Mouse (Mus musculus) forebrain, embryonic 13.5 days (tissue): Measurements from ENCODE around the gene Astn1. TPM values are rescaled to one million over a fixed set of nuclear protein-coding genes. Genes with fewer than 3 reads are reported as not detected.

ENCODE experiments used
- ATAC-seq: fragments of 200-750 bp; cut with Nextera tagmentation; 2 replicates; pipeline ENCODE4 v1.8.0; 2017
- H3K27ac ChIP-seq: fragments of 300-500 bp; sonication (generic); 2 replicates; pipeline ENCODE4 v1.5.1; 2015; ENCODE audit warnings: inconsistent platforms, mild to moderate bottlenecking, moderate library complexity
- H3K27me3 ChIP-seq: fragments of 300-500 bp; sonication (generic); 2 replicates; pipeline ENCODE4 v1.6.1; 2015; ENCODE audit warnings: mild to moderate bottlenecking, inconsistent platforms
- H3K36me3 ChIP-seq: fragments of 300-500 bp; sonication (generic); 2 replicates; pipeline ENCODE4 v1.6.1; 2015; ENCODE audit warnings: mild to moderate bottlenecking, inconsistent platforms; ENCODE audit not compliant: poor library complexity, severe bottlenecking
- H3K4me1 ChIP-seq: fragments of 300-500 bp; sonication (generic); 2 replicates; pipeline ENCODE4 v1.6.1; 2015; ENCODE audit warnings: inconsistent platforms
- H3K4me2 ChIP-seq: fragments of 300-500 bp; sonication (generic); 2 replicates; pipeline ENCODE4 v1.6.1; 2015; ENCODE audit warnings: inconsistent platforms, mild to moderate bottlenecking, moderate library complexity
- H3K4me3 ChIP-seq: fragments of 300-500 bp; sonication (generic); 2 replicates; pipeline ENCODE4 v1.5.1; 2015; ENCODE audit warnings: mild to moderate bottlenecking, inconsistent platforms
- H3K9ac ChIP-seq: fragments of 300-500 bp; sonication (generic); 2 replicates; pipeline ENCODE4 v1.6.1; 2015; ENCODE audit warnings: mild to moderate bottlenecking, inconsistent platforms
- H3K9me3 ChIP-seq: fragments of 300-500 bp; sonication (generic); replicated peaks from 2 replicates; pipeline ENCODE4 v1.6.1; 2016; ENCODE audit warnings: inconsistent platforms
- WGBS: fragments of 180-500 bp; shearing (Covaris S2); methylation state at CpG from one replicate; pipeline ENCODE4 v1.1.7; 2015; 5-methylcytosine and 5-hydroxymethylcytosine counted together
- polyA plus RNA-seq: library from polyadenylated mRNA; unstranded; fragments of >200 nt; fragmentation: Nextera tagmentation; extraction: Ambion mirVana; gene quantifications from 2 replicates; pipeline ENCODE4 v1.2.1, GENCODE M21; 2015

The Astn1 gene
- polyA plus RNA-seq, 1 experiment from 2014 or later: 24.7 TPM

DNA sequence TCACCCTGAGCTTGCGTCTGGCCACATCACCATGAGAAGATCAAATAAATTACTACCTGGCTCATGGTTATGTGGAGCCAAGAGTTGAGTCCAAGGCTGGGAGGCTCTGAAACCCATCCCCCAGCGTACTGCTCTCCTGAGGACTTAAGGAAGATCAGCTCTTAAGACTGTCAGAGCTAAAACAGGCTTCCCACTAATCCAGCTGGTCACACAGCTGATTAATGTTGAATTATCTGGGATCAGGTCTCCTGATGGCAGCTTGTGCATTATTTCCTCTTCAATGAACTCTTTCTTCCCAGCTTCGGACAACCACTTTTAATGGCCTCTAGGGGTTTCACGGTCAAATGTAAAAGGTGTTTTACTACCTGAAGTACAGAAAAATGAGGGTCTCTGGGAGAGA is 184.4 kb downstream of the Astn1 start:
- Histone ChIP-seq H3K4me3 (no peak overlapping the region), H3K27me3 (no peaks in the 10 kb centered on the region), H3K4me1 (peaks cover 28% of the 10 kb centered on the region), H3K9me3 (no peaks in the 10 kb centered on the region), H3K9ac (no peak overlapping the region), H3K4me2 (no peak overlapping the region), H3K36me3 (peaks cover 12% of the 10 kb centered on the region; the same call in 1 of the 2 replicates), H3K27ac (no peak overlapping the region)
- WGBS: 17% methylated on average over 4 of the region's 4 CpGs
- peak; percentile 20; the same call in 1 of the 2 replicates for ATAC-seq

DNA sequence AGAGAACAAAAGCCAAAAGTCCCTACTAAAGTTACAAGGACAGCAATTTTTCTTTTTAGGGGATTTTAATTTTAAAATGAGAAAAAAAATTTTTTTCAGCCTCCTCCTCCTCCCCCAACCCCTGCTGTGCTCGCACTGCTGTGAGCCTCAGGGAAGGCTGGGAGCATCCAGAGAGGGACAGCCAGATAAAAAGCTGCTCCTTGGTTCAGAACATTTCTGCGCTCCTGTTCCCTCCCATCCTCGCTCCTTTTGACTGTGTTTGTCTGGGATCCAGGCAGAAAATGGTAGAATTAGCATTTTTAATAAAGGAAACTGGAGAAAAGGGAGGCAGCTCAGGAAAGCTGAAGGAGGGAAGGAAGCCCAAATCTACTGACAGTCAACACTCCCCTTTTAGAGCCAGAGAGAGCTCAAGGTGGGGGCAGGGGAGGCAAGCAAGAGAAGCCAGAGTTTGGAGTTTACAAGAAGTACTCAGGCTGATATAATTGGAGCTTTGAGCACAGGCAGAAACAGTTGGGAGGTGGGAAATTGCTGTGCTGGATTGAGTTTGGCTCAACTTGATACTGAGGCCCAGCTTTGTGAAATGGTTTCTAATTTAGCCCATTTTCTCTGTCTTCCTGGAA is 185.6 kb downstream of the Astn1 start:
- WGBS: 0% methylated on average over 3 of the region's 3 CpGs
- peak; percentile 83 for ATAC-seq
- Histone ChIP-seq H3K9me3 (no peaks in the 10 kb centered on the region), H3K27me3 (no peaks in the 10 kb centered on the region), H3K27ac (peak overlapping the region; percentile 83), H3K4me2 (peak overlapping the region; percentile 27), H3K9ac (no peak overlapping the region), H3K4me3 (no peak overlapping the region), H3K36me3 (peaks cover 5% of the 10 kb centered on the region; the same call in 1 of the 2 replicates), H3K4me1 (peaks cover 38% of the 10 kb centered on the region)

DNA sequence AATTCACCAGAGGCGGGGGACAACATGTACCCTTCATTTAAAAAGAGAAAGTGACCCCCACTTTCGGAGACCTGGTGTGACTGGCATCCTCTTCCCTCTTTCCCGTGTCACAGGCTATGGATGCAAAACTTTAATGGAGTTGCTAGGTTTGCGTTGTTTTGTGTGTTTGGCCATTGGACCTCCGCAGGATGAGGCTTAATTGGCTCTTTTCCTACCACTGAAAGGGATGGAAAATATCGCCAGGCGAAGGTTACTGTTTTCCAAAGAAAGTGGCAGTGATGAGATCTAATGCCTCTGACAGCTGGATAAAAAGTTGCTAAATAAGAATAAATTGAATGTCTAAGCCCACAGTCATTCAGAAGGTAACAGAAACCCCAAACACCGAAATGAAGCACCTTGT is 186.2 kb downstream of the Astn1 start:
- Histone ChIP-seq H3K27ac (peak overlapping the region; percentile 83), H3K4me2 (peak overlapping the region; percentile 27), H3K36me3 (peaks cover 5% of the 10 kb centered on the region; the same call in 1 of the 2 replicates), H3K4me3 (no peak overlapping the region), H3K27me3 (no peaks in the 10 kb centered on the region), H3K9ac (no peak overlapping the region), H3K4me1 (peaks cover 44% of the 10 kb centered on the region), H3K9me3 (no peaks in the 10 kb centered on the region)
- ATAC-seq: peak; percentile 19
- 25% methylated on average over 8 of the region's 8 CpGs for WGBS

DNA sequence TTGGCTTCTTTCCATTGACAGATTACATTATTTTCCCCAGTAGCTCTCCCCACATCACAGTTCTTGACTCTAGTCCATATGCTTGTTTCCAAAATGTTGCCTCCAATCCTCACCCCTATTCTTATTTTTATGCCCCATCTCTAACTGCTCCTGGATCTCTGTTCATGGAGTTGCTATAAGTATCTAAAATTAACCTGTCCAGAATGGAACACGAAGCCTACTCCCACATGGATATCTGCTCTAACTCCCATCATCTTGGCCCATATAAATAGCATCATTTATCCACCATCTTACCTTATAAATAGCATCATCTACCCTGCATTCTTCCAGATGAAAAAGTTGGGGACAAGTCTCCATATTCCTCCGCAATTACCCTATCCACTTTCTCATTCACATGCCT is 187.5 kb downstream of the Astn1 start:
- no peak for ATAC-seq
- H3K4me1 ChIP-seq: peaks cover 57% of the 10 kb centered on the region
- WGBS: 93% methylated on average over 2 of the region's 2 CpGs
- H3K27me3 ChIP-seq: no peaks in the 10 kb centered on the region
- H3K36me3 ChIP-seq: peaks cover 5% of the 10 kb centered on the region; the same call in 1 of the 2 replicates
- H3K27ac ChIP-seq: no peak overlapping the region
- H3K4me2 ChIP-seq: no peak overlapping the region
- no peaks in the 10 kb centered on the region for H3K9me3 ChIP-seq
- no peak overlapping the region for H3K9ac ChIP-seq
- no peak overlapping the region for H3K4me3 ChIP-seq

DNA sequence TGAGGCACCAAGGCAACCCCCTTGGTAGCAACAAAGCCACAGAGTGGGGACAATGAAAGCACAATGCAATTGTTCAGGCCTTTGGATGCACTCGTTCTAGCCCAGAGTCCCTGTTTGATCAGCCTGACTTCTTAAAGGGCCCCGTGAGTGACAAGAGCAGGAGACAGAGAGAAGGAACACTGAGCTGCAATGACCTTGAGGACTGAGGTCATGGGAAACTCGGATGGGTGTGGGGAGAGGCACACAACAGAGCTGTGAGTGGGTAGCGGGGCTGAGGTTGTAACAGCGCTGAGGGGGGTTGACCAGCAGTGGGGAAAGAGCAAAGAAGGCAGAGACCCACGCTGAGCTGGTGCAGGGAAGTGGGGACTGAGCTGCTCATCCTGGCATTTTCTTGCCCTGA is 189.9 kb downstream of the Astn1 start:
- no peak overlapping the region for H3K4me2 ChIP-seq
- ATAC-seq: no peak
- H3K27me3 ChIP-seq: no peaks in the 10 kb centered on the region
- 23% methylated on average over 6 of the region's 6 CpGs for WGBS
- no peak overlapping the region for H3K9ac ChIP-seq
- no peak overlapping the region for H3K4me3 ChIP-seq
- no peak overlapping the region for H3K27ac ChIP-seq
- peaks cover 52% of the 10 kb centered on the region for H3K4me1 ChIP-seq
- H3K36me3 ChIP-seq: peaks cover 8% of the 10 kb centered on the region; the same call in 1 of the 2 replicates
- H3K9me3 ChIP-seq: no peaks in the 10 kb centered on the region

DNA sequence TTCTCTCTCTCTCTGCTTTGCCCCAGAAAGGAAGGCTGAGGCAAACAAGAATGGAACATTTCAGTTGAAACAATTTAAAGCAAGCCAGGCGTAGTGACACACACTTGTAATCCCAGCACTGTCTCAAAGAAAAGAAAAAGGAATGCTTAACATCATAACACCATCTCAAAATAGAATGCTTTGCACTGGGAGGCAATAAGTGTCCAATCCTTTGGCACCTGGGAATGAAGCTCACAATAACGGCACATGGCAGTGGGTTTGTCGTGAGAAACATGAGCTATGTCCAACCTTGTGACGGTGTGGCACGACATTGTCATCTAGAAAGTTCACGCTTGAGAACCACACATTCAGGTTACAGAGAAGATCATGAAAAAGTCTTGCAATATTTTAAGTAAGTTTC is 191.3 kb downstream of the Astn1 start:
- no peak overlapping the region for H3K4me2 ChIP-seq
- no peak for ATAC-seq
- peaks cover 38% of the 10 kb centered on the region for H3K4me1 ChIP-seq
- no peak overlapping the region for H3K9ac ChIP-seq
- H3K9me3 ChIP-seq: no peaks in the 10 kb centered on the region
- H3K27me3 ChIP-seq: no peaks in the 10 kb centered on the region
- 81% methylated on average over 6 of the region's 6 CpGs for WGBS
- peak overlapping the region; percentile 74; the same call in 1 of the 2 replicates for H3K27ac ChIP-seq
- no peak overlapping the region for H3K4me3 ChIP-seq
- H3K36me3 ChIP-seq: peaks cover 8% of the 10 kb centered on the region; the same call in 1 of the 2 replicates

DNA sequence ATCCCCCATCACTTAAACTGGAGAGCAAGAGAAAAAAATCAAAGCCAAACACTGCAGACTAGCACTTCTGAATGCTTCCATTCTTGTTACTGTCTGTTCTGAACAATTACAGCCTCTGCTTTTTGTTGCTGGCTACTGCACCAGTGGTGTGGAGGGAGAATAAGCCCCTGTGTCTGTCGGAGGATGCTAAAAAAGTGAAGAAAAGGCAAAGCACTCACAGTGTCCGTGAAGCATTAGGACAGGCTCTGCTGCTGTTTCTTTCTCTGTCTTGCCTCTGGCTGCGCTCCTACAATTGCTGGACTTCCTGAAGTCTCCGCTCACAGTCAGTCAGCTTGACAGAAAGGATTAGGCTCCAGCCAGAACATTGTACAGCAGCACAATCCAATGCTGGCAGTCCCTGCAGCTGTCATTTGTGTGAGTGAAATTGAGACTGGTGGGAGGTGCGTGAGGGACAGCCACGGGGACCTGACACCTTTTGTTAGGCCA is 192.0 kb downstream of the Astn1 start:
- H3K9me3 ChIP-seq: no peaks in the 10 kb centered on the region
- WGBS: 4% methylated on average over 6 of the region's 6 CpGs
- H3K27ac ChIP-seq: peak overlapping the region; percentile 74
- peak overlapping the region; percentile 10; the same call in 1 of the 2 replicates for H3K4me2 ChIP-seq
- no peaks in the 10 kb centered on the region for H3K27me3 ChIP-seq
- peaks cover 32% of the 10 kb centered on the region for H3K4me1 ChIP-seq
- H3K9ac ChIP-seq: no peak overlapping the region
- H3K4me3 ChIP-seq: no peak overlapping the region
- peak; percentile 76 for ATAC-seq
- peaks cover 8% of the 10 kb centered on the region; the same call in 1 of the 2 replicates for H3K36me3 ChIP-seq

DNA sequence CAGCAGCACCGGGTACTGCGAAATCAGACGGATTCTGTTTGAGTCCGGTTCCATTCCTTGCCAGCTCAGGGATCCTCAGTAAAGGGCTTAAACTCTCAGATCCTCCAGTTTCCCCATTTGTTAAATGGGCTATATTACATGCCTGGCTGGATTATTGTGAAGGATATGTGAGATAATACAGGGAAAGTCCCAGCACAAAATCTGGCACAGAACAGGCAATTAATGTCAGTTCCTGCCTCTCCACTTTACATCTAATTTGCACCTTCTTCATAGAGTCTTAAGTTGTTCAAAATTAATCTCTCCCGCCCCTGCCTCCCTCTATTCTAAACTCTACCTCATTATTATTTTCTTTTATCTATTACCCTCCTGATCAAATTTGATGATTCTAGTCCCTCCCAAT is 211.1 kb downstream of the Astn1 start:
- no peaks in the 10 kb centered on the region for H3K9me3 ChIP-seq
- 71% methylated on average over 5 of the region's 5 CpGs for WGBS
- no peak overlapping the region for H3K4me3 ChIP-seq
- H3K27ac ChIP-seq: peak overlapping the region; percentile 65
- ATAC-seq: peak; percentile 83
- H3K36me3 ChIP-seq: peaks cover 24% of the 10 kb centered on the region
- H3K27me3 ChIP-seq: no peaks in the 10 kb centered on the region
- H3K9ac ChIP-seq: no peak overlapping the region
- no peak overlapping the region for H3K4me2 ChIP-seq
- H3K4me1 ChIP-seq: no peaks in the 10 kb centered on the region

DNA sequence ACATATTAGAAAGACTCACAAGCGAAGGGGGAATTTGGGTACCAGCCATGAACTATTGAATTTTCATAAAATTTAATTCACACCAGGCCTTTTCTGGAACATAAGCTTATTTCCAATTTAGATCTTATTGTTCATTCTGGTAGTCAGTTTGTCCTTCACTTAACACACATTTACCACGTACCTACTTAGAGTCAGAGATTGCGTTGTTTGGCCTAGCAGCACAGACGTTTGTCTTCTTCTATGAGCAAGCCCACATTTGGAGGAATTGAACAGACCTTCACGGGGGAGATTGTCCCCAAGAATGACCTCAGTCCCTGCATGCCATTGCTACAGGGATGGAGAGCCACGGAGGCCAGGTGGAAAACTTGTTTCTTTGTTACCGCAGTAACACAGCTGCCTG is 211.5 kb downstream of the Astn1 start:
- Histone ChIP-seq H3K27ac (no peak overlapping the region), H3K36me3 (peaks cover 28% of the 10 kb centered on the region), H3K4me3 (no peak overlapping the region), H3K27me3 (no peaks in the 10 kb centered on the region), H3K4me2 (no peak overlapping the region), H3K4me1 (no peaks in the 10 kb centered on the region), H3K9me3 (no peaks in the 10 kb centered on the region), H3K9ac (no peak overlapping the region)
- WGBS: 78% methylated on average over 7 of the region's 7 CpGs
- peak; percentile 51; the same call in 1 of the 2 replicates for ATAC-seq

DNA sequence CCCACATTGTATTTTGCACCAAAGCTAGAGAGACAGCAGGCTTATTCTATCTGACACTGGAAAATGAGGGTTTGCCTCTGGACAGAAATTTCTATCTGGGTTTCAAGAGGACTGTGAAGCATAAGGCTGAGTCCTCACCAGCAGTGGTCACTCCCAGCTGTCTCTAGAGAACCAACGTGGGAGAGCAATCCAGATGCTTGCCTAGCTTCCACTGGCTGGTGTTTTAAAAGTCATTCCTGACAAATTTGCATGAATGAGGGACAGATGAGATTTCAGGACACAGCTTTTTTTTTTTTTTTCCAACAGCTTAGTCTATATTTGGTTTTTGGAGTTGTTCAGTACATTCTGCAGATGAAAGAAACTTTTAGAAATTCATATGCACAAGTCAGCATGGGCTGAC is 213.9 kb downstream of the Astn1 start:
- no peak overlapping the region for H3K9ac ChIP-seq
- 66% methylated on average over 1 of the region's 1 CpGs for WGBS

DNA sequence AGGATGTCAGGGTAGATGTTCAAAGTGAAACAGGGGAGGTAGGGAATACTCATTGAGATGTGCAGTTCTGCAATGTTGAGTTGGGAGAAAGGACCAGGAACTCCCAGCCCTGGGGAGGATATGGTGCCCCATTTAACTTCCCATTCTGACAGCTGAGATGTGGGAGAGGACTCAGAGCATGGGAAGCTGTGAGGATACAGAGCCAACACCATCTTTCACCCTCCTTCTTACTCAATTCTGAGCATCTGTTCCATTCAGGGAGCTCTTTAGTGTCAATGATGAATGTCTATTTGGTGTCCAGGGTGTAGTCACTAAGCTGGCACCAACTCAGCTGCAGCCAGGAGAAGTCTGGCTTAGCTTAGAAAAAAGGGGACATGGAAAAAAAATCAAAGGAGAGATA is 219.7 kb downstream of the Astn1 start:
- H3K9ac ChIP-seq: no peak overlapping the region
- no peak for ATAC-seq
- no peak overlapping the region for H3K27ac ChIP-seq
- H3K4me3 ChIP-seq: no peak overlapping the region
- no peaks in the 10 kb centered on the region for H3K27me3 ChIP-seq
- H3K4me1 ChIP-seq: no peaks in the 10 kb centered on the region
- no peaks in the 10 kb centered on the region for H3K9me3 ChIP-seq
- no peak overlapping the region for H3K4me2 ChIP-seq
- H3K36me3 ChIP-seq: peaks cover 35% of the 10 kb centered on the region

More for the DNA sequence above, 213.9 kb downstream of the Astn1 start:
- Histone ChIP-seq H3K4me3 (no peak overlapping the region), H3K27ac (no peak overlapping the region), H3K36me3 (peaks cover 44% of the 10 kb centered on the region), H3K4me1 (no peaks in the 10 kb centered on the region), H3K9me3 (no peaks in the 10 kb centered on the region), H3K27me3 (no peaks in the 10 kb centered on the region), H3K4me2 (no peak overlapping the region)
- no peak for ATAC-seq

DNA sequence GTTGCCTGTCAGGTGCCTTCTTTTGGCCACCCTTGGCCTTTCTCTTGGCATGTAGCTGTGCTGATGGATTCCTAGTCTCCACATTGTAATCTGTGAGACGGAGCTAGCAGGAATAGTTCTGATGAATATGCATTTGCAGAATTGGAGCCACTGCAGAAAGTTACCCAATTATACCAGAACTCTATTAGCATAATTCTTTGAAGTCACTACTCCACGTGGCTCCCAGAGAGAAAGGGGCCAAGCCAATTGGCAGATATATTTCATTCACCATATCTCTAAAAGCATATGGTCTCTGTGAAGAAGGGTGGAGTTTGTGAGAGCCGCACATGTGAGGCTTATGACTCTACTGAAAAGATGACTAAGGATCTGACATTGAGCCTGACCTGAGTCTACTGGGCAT is 226.8 kb downstream of the Astn1 start:
- H3K4me1 ChIP-seq: no peaks in the 10 kb centered on the region
- 65% methylated on average over 3 of the region's 3 CpGs for WGBS
- H3K9me3 ChIP-seq: no peaks in the 10 kb centered on the region
- peak; percentile 62; the same call in 1 of the 2 replicates for ATAC-seq
- H3K36me3 ChIP-seq: peaks cover 30% of the 10 kb centered on the region
- H3K4me2 ChIP-seq: no peak overlapping the region
- H3K4me3 ChIP-seq: no peak overlapping the region
- H3K9ac ChIP-seq: no peak overlapping the region
- H3K27me3 ChIP-seq: no peaks in the 10 kb centered on the region
- H3K27ac ChIP-seq: no peak overlapping the region
